Mouse (Mus musculus) naive thymus-derived CD4-positive, alpha-beta T cell, adult 2 months (primary cell): ENCODE data around the gene Crtc3.
A peak's percentile ranks its signal among the peaks of the same experiment; 100 is the strongest.

Experiments used
- DNase-seq: peaks from one replicate; pipeline ENCODE4 v3.0.0-alpha.2; 2011; ENCODE audit warnings: low read depth

The Crtc3 gene

DNA sequence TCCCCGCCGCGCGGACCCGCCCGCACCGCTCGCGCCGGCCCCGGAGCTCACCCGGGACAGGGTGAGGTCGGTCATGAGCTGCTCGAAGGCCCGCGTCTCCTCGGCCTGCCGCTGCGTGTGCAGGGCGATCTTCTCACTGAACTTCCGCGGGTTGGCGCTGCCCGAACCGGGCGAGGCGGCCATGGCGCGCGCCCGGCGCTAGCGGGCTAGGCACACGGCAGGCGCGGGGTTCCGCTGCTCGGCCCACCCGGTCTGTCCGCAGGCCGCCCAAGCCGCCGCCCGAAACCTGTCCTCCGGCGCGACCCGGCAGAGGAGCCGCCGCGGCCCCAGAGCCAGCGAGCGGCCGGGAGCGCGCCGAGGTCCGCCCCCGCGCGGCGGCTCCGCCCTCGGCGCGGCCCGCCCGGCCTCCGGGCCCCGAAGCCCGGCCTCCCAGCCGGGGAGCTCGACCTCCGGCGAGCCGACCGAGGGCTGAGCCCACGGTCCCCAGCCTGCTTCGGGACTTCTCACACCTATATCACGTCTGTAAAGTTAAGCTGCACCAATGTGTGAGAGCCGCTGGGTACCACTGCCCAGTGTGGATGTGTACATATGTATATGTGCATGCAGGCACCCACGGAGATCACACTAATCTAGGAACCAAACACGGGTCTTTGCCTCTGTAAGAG lies at the start of gene Crtc3:
Crtc3 (minus strand) TSS at position 322 of the 665 bp plus-strand sequence.
- peak; percentile 81 for DNase-seq

DNA sequence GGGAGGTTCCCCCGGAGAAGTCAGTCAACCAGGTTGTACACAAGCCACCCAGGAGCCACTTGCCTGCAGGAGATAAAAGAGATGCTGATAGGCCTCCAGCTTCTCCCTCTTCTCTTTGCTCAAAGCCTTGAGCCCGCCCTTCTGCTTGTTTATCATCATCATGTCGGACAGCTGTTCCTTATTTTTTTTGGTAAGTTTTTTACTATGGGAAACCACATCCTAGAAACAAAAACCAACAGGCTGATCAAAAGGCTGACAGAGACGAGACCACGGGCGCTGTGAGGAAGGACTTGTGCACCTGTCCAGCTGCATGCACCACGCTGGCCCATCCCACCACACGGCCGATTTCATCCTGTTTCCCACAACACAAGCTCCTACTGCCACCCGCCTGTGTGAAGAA lies 47.5 kb upstream of the Crtc3 start:
- no peak for DNase-seq

DNA sequence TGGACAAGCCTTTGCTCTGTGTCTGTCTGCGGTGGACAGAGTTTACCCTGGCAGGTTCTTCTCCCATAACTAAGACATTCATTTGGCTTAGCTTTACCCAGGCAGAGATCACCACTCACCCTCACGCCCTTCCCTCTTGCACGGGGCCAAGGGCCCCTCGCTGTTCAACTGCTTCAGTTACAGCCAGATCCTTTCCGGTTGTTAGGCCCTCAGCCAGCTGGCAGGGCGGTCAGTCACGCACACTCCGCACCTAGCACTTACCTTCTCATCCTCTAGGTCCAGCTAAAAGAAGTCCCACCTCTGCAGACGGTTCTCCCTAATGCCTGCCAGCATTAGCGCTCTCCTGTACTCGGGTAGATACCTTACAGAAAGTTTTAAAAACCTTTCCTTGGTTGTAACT lies 44.3 kb upstream of the Crtc3 start:
- no peak for DNase-seq

DNA sequence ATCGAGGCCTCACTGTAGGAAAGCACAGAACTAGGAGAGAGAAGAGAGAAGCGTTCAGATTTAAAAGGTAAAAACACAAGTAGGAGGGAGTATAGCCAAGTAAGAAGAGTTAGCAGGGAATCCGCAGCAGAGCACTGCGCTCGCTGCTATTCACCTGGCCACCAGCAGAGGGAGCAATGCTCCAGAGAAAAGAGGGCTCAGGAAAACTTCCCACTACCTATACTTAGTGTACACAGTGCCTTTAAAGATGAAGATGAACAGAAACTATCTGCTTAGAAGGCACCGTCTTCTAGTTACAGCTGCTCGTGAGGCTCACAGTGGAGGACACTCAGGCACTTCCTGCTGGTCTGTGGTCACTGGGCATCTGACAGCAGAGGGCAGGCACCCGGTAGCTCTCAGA lies 41.0 kb upstream of the Crtc3 start:
- peak; percentile 85 for DNase-seq

DNA sequence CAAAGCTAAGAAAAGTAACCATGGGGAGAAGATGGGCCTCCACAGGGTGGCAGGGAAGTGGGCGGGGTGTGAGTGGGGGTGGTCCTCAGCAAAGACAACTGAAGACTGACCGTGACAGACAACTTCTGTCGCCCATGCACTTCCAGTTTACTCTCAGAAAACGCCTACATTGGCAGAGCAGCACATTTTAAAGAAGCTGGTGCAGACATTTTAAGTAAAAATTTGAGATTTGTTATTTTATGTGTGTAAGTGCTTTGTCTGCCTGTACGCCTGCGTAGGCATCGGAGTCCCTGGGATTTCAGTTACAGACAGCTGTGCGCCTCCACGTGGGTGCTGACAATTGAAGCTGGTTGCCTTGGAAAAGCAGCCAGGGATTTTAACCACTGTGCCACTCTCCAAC lies 32.4 kb upstream of the Crtc3 start:
- DNase-seq, result no peak

DNA sequence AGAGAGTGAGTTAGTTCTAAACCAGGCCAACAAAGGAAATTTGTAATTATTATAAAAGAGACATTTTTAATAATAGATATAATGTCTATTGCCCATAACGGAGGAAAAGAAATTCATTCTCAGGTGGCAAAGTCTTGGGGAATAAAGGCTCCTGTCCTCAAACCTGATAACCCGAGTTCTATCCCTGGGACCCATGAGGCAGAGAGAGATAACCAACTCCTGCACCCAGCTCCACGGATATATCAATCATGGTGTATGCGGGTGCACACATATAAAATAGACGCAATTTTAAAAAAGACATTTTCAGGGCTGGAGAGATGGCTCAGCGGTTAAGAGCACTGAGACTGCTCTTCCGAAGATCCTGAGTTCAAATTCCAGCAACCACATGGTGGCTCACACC lies 30.9 kb upstream of the Crtc3 start:
- no peak for DNase-seq

DNA sequence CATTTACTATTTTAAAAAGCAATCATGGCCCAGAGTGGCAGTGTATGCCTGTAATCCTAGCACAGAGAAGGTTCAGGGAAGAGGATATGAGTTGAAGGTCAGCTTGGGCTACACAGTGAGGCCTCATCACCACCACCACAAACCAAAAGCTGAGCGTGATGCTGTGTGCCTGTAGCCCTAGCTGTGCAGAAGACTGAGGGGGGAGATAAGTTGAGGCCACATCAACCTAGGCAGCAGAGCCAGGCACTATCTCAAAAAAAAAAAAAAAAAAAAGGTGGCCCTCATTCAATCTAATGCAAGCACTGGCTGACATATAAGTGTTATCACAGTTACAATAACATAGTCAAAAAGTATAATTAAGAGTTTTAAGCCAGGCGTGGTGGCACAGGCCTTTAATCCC lies 30.4 kb upstream of the Crtc3 start:
- no peak for DNase-seq

DNA sequence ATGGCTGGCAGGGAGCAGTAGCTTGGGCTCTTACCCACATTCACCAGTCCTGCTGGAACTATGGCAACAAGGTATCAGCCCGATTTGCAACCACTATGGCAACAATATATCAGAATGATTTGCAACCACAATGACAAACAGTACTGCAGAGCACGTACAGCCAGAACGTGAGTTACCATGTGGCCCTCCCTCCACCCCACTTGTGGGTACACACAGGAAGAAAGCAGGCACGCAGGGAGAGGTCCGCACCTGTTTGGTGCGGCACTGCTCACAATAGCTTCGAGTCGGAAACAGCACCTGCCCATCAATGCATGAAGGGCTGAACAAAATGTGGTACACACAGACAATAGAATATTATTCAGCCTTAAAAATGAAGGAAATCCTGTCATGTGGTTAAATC lies 29.8 kb upstream of the Crtc3 start:
- peak; percentile 65 for DNase-seq

DNA sequence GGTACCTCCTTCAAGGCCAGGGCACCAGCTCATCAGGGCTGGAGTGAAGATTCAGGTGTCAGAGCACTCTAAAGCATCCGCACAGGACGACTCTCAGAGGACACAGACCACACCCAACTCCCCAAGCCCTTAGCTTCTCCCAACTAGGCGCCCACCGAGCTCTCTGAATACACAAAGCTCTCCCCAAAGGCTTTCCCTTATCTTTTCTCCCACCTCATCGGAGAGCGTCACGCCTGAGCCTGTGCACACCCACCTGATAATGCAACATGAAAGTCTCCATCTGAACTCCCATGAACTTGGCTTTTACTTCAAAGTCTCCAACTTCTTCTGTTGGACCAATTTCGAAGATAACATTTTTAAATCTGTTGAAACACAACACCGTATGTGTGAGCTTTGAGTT lies 28.1 kb upstream of the Crtc3 start:
- DNase-seq, result no peak

DNA sequence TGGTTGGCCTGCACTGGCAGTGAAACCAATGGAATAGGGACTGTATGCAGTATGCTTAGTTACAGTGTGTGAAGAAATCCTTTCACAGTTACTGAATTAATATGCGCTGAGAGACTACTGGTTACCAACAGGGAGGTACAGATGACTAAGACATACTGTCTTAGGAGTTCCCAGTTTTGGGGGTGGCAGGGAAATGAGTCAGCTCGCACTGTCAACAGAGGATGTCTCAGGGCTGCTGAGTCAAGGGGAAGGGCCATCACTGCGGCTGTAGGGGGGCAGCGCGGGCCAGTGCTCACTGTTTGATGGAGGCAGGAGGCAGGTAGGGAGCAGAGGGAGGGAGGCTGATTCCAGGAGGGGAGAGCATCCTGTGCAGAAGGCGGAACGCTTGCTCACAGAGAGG lies 26.6 kb upstream of the Crtc3 start:
- DNase-seq, result no peak

DNA sequence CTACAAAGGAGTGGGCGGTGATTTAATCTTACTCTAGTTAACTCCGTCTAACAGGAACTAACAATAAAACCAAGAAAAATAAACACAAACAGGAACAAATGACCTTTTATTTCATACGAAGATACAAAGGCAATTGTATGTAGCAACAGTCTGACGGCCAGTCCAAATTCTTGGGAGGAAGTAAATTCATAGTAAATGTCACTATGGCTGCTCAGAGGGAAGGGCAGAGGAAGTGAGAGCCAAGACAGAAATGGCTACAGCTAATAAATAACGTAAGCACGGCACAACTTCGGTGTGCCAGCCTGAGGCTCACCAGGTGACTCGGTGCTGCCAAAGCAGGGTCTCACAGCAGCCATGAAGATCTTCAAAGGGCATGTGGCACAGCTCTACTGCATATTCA lies 22.8 kb upstream of the Crtc3 start:
- no peak for DNase-seq

DNA sequence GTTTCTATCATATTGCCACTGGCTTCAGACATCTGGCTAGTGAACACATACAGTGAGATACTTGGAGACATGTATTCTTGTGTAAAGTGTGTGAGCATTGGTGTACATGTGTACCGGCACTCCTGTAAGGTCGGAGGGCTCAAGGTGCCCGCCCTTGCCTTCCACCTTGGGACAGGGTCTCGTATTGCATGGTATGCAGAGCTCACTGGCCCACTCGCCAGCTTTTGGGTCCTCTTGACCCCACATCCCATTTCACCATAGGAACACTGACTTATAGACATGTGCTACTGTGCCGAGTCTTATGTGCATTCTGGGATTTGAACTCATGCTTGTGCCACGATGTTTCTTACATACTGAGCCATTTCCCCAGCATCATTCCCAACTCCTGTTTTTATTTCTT lies 21.7 kb upstream of the Crtc3 start:
- DNase-seq, result no peak

DNA sequence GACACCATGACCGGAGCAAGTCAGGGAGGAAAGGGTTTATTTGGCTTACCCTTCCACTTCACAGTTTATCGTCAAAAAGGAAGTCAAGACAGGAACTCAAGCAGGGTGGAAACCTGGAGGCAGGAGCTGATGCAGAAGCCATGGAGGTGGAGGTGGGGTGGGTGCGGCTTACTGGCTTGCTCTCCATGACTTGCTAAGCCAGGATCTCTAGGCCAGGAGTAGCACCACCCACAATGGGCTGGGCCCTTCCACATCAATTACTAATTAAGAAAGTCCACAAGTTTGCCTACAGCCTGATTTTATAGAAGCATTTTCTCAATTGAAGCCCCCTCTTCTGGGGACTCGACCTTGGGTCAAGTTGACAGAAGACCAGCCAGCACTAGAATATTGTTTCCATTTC lies 15.4 kb upstream of the Crtc3 start:
- DNase-seq, result no peak

DNA sequence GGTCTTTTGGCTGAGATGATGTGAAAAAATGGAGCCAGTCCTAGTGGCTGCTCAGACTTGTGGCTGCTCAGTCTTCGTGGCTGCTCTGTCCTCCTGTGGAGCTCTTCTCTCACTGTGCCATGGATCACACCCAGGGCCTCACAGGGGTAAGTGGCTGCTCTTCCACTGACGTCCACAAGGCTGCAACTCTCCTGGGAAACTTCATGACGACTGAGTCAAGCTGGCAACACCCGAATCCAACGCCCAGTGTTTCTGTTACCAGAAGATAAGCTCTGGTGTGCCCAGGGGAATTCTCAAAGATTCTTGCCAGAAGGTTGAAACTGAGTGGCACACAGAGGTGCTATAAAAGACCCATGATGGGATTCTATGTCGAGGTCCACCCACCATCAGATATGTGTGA lies 13.8 kb upstream of the Crtc3 start:
- no peak for DNase-seq

DNA sequence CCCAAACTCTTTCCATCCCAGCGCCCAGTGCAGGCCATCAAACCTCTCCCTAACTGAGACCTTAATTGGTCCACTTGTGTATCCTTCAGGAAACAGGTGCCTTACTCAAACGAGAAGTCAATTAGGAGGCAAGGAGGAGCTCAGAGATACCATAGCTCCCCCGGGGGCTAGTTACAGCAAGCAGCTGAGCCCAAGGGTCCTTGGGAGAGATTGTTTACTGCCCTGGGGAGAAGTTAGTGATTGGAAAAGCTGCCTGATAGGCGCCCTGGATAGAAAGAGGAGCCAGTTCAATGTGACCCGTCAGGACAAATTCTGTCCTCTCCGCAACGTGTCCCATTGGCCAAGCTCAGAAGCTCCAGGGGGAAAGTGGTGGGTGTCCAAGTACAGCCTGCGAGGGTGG lies 11.0 kb upstream of the Crtc3 start:
- no peak for DNase-seq

DNA sequence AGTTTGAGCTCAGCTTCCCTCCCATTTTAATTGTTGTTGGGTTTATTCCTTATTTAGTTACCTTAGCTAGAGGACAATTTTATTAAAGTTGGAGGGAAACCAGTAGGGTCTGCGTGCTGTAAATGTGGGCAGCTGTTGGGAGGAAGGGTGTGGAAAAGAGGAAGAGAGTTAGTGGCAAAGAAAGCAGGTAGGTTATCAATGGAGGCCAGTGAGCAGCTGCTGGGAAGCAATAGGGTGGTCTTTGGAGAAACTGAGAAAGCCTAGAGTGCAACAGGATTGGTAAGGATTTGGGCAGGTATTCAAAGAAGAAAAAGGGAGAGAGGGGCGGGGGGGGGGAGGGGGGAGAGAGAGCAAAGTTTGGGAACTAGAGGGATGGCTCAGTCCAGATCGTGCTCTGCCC lies 10.3 kb upstream of the Crtc3 start:
- DNase-seq, result no peak

DNA sequence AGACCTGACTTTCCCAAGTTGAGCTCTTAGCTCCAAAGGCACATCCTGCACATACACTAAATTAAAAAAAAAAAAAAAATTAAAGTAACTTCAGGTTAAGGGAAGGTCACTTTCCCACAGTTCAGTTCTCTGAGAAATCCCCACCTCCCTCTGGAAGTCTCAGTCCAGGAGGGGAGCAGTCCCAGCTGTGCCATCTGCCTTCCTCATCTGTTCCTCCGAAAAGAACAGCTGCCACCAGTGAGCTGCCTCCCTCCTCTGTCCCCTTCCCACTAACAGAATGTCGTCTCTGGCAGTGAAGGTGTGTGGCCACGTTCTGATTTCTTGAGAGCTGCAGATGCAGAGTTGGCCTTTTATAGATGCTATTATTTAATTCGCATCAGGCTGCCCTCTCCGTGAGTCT lies 9.2 kb upstream of the Crtc3 start:
- DNase-seq, result no peak

DNA sequence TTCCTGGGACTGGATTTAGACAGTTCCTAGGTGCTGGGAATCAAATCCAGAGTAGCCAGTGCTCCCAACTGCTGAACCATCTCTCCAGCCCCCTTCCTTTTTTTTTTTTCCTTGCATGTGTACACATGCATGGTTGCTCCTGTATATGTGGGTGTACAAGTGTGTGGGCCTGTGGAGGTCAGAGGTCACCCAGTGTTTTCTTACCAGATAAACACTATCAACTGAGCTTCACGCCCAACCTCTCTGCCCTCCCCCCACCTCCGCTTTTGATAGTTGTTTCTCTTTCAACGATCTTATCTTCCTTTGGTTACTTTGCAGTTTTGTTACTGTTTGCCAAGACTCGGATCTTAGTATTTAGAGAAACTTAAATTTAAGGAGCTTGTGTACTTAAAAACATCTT lies 8.2 kb upstream of the Crtc3 start:
- DNase-seq, result peak; percentile 76

DNA sequence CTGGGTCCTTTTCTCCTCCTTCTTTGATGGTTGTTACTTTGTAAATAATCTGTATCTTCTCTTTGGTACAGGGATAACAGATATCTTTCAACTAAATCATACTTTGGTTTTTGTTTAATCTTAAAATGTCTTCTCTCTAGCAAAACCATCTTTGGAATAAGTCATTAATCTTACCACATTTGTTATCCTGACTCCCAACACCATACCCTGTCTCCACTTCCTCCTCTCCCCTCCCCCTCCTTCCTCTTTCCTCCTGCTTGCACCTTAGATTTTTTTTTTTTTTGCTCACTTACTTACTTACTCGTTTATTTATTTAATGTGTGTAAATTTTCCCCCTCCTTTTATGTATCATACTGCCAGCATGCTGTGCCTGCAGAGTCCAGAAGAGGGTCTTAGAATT lies 7.7 kb upstream of the Crtc3 start:
- no peak for DNase-seq

DNA sequence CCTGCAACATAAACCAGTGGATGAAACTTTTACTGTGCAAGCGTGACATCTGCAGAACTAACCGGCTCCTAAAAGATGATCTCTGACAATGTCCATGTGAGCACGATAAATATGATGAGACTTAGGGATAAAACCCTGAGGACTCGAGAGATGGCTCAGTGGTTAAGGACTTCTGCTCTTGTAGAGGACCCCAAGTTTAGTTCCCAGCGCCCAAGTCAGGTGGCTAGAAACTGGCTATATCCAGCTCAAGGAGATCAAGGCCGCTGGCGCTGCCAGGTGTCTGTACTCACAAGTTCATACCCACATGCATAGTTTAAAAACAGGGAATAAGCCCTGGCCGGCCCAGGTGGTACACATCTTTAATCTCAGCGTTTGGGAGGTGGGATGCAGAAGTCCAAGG lies 3.8 kb upstream of the Crtc3 start:
- DNase-seq, result no peak

DNA sequence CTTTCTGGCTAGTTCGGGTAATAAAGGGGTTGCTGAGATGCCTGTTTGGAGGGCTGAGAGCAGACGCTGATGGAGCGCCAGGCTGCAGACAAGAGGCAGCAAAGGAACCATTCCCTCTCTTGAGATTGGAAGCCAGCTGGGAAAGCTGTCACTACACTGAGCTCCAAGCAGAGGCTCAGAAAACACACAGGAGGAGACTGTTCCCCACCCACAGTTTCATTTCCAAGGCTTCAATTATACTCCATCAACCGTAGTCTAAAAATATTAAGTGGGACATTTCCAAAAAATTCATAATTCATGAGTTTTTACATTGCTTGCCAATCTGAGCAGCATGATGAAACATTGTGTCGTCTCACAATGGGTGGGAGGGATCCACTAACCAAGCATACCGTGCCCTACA lies 2.5 kb upstream of the Crtc3 start:
- no peak for DNase-seq

DNA sequence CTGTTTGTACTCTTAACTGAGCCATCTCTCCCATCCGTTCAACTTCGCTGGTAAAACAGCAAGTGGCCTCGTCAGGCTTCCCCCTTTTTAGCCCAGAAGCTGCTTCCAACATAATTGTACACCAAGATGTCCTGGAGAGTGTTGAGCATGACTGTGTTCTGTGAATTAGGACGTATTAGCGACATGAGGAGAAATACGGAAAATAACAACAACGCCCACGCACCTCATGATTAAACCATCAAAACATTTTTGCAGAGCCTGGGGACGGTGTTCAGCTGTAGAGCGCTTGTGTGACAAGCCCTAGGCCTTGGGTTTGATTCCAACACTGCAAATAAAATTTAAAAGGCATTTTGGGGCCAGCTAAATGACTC lies 529 bp upstream of the Crtc3 start:
- no peak for DNase-seq

DNA sequence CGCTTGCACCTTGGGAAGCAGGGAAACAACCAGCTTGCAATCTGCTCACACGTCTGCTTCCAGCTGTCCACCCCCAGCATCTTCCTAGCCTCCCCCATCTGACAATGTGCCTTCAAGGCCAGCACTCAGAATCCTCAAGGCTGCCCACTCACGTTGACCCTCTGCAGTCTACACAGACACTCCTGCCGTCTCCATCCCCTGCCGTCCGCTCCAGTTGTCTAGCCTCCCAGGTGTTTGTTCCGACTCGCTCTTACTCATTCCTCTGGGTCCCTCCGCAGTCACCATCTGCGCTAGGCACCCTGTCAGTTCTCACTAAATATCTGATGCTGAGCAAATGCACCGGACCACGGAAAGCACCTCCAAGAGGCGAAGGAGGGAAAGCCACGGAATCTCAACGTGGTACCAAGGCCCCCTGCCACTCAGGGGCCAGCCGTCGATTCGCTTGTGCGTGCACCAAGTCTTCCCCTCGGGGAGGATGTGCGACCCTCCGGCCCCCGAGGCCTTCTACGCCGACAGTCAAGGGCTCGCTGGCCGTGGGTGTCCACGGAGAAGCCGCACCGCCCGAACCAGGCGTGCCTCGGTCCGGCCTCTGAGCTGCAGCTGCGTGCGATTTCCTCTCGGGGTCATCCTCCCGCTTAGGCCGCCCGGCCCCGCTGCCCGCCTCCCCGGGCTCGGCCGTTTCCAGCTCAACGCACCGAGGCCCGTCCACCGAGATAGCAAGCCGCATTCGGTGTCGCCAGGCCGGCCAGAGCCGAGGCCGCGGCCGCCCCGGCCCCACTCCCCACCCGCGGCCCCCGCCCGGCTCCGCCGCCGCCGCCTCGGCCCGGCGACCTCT lies 739 bp downstream of the Crtc3 start:
- DNase-seq, result peak; percentile 66

DNA sequence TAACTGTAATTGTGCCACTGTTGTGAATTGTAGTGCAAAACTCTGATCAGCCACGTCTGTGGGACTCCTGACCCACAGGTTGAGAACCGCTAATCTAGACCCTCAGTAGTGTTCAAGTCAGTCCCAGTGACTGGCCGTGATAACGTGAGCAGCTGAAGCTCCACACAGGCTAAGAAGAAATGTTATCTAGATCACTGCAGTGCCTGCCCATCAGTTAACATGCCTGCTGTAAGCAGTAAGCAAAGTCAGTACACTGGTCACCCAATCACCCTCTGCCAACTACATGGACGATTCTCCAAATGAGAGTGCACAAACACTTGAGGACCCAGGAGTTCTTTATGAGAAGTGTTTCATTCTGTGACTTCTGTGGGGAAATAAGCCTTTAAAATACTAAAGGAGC lies 3.0 kb downstream of the Crtc3 start:
- no peak for DNase-seq
